Mouse (Mus musculus) adrenal gland, adult 10 weeks (tissue): Measurements from ENCODE around the gene Ahr. TPM values are rescaled to one million over a fixed set of nuclear protein-coding genes. Genes with fewer than 3 reads are reported as not detected.

Experiments
- polyA plus RNA-seq: library from polyadenylated mRNA; stranded (reverse); fragments of 350-450 nt; fragmentation: Illumina TruSeq; extraction: RNeasy Lipid Tissue Mini Kit (QIAGEN cat#74804); gene quantifications from one replicate; pipeline ENCODE4 v1.2.3, GENCODE M21; 2014; ENCODE audit warnings: low read depth, low replicate concordance

Ahr gene
- polyA plus RNA-seq, result 4.4 TPM

GRCm38 (mm10) chr12:35534754-35535236 lies at the start of gene Ahr:
TSS of gene Ahr (minus strand) at chr12:35535038.

